Mouse (Mus musculus): ENCODE measurements around the gene Calhm5. TPM values are rescaled to one million over a fixed set of nuclear protein-coding genes. Genes with fewer than 3 reads are reported as not detected.

The Calhm5 gene
- 1 to 10 TPM; 2.1 to 2.2 TPM for total RNA-seq (2021)
- long read RNA-seq, full-length matches to known transcripts = 6 of 6 reads
- long read RNA-seq, partial matches to known transcripts = 0 of 6 reads
- long read RNA-seq, other reads (novel, unspliced or antisense) = 0 of 6 reads

DNA sequence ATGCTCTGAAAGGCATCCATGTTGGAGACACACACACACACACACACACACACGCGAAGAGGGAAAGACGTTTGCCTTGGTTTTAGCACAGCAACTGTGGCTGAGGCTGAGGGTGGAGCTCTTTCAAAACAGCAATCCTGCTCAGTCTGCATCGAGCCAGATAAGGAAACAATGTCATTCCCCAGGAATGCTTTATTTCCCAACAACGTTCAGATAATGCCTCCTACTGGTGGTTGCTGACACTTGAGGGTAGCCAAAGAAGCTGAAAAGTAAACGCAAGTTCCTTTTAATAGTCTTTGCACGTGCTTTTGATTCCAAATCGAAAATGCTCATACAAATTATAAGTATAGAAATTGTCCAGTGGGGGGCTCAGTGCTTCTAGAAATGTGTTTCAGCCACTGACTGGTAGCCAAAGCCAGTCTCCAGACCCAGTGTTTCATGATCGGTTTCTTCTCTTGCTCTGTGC is at the start of gene Calhm5:
TSS of gene Calhm5 (minus strand) at position 102 of the 466 bp plus-strand sequence.
- DNase-seq (ENCODE audit: low spot score in 2 of 2) = peak; percentile 11 to 36

GRCm38 (mm10) chr10:34141693-34142092 is 45.4 kb upstream of the Calhm5 start:
- no peak for DNase-seq (ENCODE audit: low spot score in 2 of 2)

DNA sequence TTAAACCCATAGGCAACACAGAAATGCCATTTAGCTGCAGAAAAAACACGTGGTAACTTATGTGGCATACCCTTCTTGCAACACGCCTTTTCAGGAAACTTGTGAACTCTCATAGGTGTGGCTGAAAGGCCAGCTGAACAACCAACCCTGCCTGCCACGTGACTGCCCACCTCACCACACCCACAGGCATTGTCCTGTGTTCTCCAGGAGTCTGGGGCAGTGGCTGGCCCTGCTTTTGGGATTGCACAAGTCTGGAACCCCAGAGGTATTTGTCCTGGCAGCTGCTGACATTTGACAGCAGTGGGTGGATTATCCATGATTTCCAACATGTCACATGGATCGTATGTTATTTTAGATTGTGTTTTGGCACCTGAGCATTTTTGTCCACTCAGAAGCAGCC is 43.4 kb upstream of the Calhm5 start:
- no peak for DNase-seq (ENCODE audit: low spot score in 2 of 2)

GRCm38 (mm10) chr10:34138027-34138426 is 41.7 kb upstream of the Calhm5 start:
- DNase-seq (ENCODE audit: low spot score in 2 of 2) = no peak

DNA sequence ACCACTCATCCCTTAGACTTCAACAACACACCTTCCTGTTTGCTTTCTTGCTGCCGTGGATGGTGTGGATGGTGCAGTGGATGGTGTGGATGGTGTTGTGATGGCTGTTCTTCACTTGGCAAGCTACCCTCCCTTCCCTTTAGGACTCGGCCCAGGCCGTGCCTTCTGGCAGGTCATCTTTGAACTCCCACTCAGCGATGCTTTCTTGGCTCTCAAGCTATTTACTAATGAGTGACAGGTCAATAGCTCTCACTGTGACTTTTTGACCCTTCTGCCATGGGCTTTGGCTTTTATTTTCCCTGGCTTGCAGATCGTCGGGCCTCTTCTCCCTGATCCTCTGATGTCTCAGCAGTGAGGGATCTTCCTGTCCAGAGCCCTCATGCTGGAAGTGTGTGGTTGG is 40.1 kb upstream of the Calhm5 start:
- DNase-seq (ENCODE audit: low spot score in 2 of 2) = no peak

DNA sequence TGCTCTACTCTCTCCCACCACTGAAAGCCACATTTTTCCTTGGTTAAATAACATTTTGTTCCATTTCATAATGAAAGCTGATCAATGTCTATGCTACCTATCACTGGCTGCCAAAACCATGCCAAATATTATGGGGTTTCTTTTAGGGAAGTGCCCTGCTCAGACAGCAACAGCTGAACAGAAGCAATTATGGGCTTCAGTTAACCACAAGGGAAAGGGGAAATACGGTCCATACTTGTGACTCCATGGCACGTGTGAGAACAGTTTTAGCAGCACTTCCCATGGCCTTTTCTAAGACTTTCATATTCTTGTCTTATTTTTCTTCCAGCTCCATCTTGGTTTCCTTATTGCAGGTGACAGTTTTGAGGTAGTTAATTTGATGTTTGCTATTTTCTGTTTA is 35.0 kb upstream of the Calhm5 start:
- DNase-seq (ENCODE audit: low spot score in 2 of 2) = no peak

DNA sequence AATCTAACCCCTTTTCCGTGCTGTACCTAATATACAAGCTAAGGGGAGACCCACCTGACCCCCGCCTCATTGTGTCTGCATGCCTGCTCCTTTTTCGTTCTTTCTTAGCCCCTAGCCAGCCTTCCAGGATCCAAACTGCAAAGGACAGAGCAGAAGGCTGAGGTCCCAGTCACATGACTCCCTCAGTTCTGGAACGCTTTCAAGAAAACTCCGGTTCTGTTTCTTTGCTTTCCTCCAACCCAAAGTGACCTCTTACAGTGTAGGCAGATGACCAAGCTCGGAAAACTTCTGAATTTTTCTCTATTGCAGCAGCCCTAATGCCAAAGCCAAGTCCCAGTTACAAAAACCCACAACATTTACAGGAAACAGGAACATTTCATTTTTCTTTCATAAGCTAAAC is 32.1 kb upstream of the Calhm5 start:
- no peak for DNase-seq (ENCODE audit: low spot score in 2 of 2)

- peak; percentile 31 to 48 for DNase-seq (ENCODE audit: low spot score in 2 of 2)
Observed at GRCm38 (mm10) chr10:34127392-34128378, 31.4 kb upstream of the Calhm5 start, which contains the start of gene Calhm6. Calhm6 (minus strand) TSS chr10:34127984.

GRCm38 (mm10) chr10:34118421-34118820 is 22.1 kb upstream of the Calhm5 start:
- DNase-seq (ENCODE audit: low spot score in 2 of 2) = no peak

- DNase-seq (ENCODE audit: low spot score in 2 of 2) = no peak
Observed at GRCm38 (mm10) chr10:34117770-34118169, 21.5 kb upstream of the Calhm5 start.

DNA sequence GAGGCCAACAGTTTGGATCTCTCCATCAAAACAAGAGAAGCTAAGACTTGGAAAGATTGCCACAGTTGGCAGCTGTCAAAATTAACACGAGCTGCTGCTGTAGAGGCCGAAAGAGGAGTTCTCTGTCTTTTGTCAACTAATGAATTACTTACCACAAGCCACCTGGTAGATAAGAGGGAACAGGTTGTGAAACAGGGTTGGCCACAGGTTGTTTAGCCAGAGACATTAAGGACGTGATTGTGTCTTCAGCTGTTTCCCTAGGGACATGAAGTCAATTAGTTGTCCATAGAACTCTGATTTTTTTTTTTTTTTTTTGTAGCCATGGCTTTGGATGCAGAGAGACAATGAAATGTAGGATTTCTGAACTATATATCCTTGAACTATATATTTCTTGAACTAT is 20.8 kb upstream of the Calhm5 start:
- DNase-seq (ENCODE audit: low spot score in 2 of 2) = no peak

- no peak for DNase-seq (ENCODE audit: low spot score in 2 of 2)
Observed at GRCm38 (mm10) chr10:34111964-34112738, 15.8 kb upstream of the Calhm5 start.

- DNase-seq (ENCODE audit: low spot score in 2 of 2) = no peak
Observed at GRCm38 (mm10) chr10:34110863-34111465, 14.6 kb upstream of the Calhm5 start.

GRCm38 (mm10) chr10:34095964-34096363 is 355 bp downstream of the Calhm5 start:
- DNase-seq (ENCODE audit: low spot score in 2 of 2) = peak in 1 of 2 experiments; percentile 4

GRCm38 (mm10) chr10:34095147-34095546 is 1.2 kb downstream of the Calhm5 start:
- DNase-seq (ENCODE audit: low spot score in 2 of 2) = no peak

- DNase-seq (ENCODE audit: low spot score in 2 of 2) = no peak
Observed at GRCm38 (mm10) chr10:34091888-34092287, 4.4 kb downstream of the Calhm5 start.

GRCm38 (mm10) chr10:34090481-34090880 is 5.8 kb downstream of the Calhm5 start:
- no peak for DNase-seq (ENCODE audit: low spot score in 2 of 2)

DNA sequence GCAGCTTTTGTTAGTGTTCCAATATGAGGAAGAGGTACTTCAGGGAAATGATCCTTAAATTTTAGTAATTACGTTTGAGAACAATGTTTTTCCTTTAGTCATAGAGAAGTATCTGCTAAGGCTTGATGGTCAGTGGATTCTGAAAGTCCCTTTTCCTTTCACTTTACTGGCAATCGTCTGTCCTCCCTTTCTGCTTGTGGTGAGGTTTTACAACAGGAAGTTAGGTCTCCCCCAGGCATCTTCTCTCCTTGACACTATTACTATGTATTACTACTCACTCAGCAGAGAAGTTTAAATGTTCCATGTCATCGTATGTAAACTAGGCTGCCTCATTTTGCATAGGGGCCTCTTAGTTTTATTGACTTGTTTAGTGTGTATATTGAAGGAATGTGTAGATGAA is 6.8 kb downstream of the Calhm5 start:
- no peak for DNase-seq (ENCODE audit: low spot score in 2 of 2)

DNA sequence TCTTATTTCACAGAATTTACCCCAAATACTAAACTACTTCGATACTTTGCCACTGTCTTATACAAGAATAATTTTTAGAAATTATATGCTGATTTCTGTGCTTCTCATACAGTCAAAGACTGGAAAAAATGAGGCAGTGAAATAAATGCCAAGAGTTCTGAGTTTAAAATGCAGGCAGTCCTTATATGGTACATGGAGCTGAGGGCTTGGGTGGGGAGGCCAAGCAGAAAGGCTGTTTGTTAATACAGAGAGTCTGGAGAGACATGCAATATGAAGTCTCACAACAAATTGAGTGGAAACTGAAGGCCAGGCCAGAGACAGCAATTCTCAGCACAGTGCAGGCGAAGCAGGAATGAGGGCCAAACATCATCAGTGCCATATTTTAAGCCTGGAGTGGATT is 7.8 kb downstream of the Calhm5 start:
- no peak for DNase-seq (ENCODE audit: low spot score in 2 of 2)

- DNase-seq (ENCODE audit: low spot score in 2 of 2) = no peak
Observed at GRCm38 (mm10) chr10:34086514-34086913, 9.8 kb downstream of the Calhm5 start.

DNA sequence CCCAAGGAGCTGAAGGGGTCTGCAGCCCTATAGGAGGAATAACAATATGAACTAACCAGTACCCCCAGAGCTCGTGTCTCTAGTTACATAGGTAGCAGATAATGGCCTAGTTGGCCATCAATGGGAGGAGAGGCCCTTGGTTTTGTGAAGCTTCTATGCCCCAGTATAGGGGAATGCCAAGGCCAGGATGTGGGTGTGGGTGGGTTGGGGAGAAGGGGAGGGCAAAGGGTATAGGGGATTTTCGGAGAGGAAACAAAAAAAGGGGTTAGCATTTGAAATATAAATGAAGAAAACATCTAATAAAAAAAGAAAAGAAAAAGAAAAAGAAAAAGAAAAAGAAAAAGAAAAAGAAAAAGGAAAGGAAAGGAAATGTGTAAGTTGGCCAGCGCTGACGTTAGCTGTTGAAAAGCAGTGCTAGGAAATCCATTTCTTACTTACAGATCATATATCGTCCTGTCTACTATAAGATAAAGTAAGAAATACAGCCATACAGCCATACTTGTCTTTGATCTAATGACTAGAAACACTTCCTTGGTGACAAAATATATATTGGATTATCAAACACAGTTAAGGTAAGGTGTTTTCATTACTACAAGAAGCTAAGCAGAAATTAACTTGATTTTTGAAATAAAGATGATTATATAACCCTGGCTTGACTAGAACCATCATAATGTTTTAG is 21.7 kb downstream of the Calhm5 start:
- DNase-seq (ENCODE audit: low spot score in 2 of 2) = no peak
